Mouse (Mus musculus): ENCODE measurements at regions not wholly inside any gene's neighbourhood (a gene's known extent, or its start where the extent isn't known, plus 50 kb on each side); places are given as distances from the start of the nearest gene placed in this dataset.

DNA sequence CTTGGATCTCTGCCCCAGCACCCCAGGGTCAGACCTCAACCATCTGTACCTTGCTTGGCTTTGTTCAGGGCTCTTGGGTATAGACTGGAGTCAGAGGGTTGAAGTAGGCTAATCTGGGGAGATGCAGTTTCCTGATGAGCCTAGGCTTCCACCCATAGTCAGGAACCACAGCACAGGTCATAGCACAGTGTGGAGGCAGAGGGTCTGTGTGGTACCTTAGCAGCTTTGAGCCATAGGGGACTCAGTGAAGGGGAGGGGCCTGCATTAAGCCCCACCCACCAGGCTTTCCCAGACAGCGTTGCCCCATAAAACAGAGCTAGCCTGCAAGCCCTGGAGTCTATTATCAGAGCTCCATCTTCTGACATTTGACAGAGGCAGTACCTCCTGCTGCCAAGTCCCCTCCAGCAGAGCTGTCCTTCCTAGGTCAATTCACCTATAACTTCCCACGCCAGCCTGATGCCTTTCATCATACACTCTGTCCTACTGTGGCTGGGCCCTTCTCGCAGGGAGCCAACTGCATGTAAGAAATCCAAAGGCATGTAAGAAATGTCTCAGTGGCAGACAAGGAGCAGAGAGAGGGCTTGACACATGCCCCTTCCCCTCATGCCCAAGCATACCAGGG lies 54.5 kb upstream of the A530016L24Rik start:
- no peak for DNase-seq (ENCODE audit: extremely low read depth, insufficient read length, low spot score)

DNA sequence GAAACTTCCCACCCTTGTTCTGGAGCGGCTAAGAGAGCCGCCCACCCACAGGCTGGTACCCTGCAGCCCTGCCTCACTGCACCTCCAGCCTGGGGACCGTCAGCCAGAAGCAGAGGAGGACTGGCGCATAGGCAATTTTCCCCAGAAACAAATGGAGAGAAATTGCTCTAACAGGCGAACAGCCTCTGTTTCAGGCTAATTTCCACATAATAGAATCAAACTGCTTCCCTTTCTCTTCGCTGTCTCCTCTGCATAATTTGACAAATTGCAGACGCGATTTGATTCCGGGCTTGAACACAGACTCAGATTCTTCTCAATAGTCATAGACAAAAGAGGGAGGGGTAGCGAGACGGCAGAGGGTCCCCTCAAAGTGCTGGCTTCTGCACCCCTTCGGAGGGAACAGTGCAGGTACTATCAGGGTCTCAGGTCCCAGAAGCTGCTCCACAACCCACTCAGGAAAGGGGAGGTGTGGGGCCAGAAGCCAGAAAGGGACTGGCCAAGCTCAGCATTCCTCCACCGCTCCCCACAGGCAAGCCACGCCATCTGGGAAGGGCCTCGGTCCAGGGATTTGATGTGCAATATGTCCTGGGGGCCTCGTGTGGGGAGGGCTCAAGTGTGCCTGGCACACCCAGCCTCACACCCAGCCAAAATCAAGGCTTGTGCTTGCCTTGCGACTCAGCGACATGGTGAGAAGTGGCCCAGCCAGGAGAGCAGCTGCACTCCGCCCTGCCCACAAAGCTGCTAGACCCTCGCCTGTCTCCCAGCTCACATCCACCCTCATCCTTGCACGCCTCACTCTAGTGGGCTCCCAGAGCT lies 53.7 kb upstream of the A530016L24Rik start:
- no peak for DNase-seq (ENCODE audit: extremely low read depth, insufficient read length, low spot score)

GRCm38 (mm10) chr12:112437046-112437445 lies 52.2 kb upstream of the A530016L24Rik start:
- no peak for DNase-seq (ENCODE audit: extremely low read depth, insufficient read length, low spot score)

GRCm38 (mm10) chr12:112438206-112438605 lies 51.0 kb upstream of the A530016L24Rik start:
- no peak for DNase-seq (ENCODE audit: extremely low read depth, insufficient read length, low spot score)

Data from 3134 (cell line).